Mouse (Mus musculus) embryonic stem cell, embryonic (primary cell): Measurements from ENCODE around the gene Lrrc28.
"Not testable (repeated sequence)": the region's sequence is repeated elsewhere in the genome, so short reads cannot be mapped to it uniquely, and the experiment has no call there.

Experiments
- CTCF ChIA-PET, 4 experiments: fragments of 300-600 bp in 2 of 4; fragments of 350-600 bp in 2 of 4; sonication (Branson Sonifier 250); formaldehyde crosslinking; loops; one replicate each; lab custom pipeline; 2022; ENCODE audit warnings: inconsistent platforms in 2 of 4; lab: Charles Lee
- POLR2A ChIA-PET, 4 experiments: fragments of 300-600 bp in 2 of 4; fragments of 350-600 bp in 2 of 4; sonication (Branson Sonifier 250); formaldehyde crosslinking; loops; one replicate each; lab custom pipeline; 2022; ENCODE audit warnings: antibody characterized with exemption in 4 of 4, inconsistent platforms in 1 of 4; lab: Charles Lee

Gene Lrrc28

DNA sequence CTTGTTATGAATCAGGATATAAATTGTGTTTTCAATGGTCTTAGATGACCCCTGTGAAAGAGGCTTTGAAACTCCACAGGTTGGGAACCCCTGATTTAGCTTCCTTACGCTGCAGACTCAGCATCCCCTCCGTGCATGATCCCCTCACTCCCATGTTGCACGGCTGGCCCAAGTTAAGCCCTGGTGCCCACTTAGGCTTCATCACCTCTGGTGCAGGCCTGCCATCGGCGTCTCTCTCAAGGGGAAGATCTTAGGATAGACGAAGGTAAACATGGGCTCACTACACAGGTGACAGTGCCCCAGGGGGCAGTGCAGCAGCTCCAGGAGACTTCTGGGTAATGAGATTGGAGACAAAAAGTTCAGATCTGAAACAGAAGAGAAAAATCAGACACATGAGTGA, 115.7 kb downstream of the Lrrc28 start:
- CTCF ChIA-PET = no interaction called here
- POLR2A ChIA-PET = interaction anchor here in 1 of 4 experiments (1.0 kb wide), 1 partner anchor 15 kb away, joined by 3 read pairs; no protein-coding TSS in a partner anchor

DNA sequence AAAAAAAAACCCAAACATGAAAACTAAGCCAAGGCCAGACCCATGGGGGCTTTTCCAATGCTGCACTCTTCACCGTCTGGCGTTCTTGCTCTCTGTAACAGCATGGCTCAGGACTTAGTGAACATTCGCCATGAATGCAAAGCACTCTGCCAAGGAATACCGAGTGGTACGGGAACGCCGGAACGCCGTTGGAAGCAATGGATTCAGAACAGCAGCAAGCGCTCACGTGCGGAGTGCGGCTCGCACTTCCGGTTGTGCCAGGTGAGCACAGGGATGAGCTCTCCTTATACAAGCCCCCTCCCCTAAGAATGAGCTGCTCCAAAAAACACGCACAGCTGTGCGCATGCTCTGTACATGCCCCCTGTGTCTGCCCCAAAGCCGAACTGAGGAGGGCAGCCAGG, 116.2 kb downstream of the Lrrc28 start:
- ChIA-PET POLR2A (interaction anchor here in 2 of 4 experiments (0.7 to 1.0 kb wide), 2 partner anchors 8 to 15 kb away, joined by 3 read pairs; no protein-coding TSS in a partner anchor), CTCF (no interaction called here)

DNA sequence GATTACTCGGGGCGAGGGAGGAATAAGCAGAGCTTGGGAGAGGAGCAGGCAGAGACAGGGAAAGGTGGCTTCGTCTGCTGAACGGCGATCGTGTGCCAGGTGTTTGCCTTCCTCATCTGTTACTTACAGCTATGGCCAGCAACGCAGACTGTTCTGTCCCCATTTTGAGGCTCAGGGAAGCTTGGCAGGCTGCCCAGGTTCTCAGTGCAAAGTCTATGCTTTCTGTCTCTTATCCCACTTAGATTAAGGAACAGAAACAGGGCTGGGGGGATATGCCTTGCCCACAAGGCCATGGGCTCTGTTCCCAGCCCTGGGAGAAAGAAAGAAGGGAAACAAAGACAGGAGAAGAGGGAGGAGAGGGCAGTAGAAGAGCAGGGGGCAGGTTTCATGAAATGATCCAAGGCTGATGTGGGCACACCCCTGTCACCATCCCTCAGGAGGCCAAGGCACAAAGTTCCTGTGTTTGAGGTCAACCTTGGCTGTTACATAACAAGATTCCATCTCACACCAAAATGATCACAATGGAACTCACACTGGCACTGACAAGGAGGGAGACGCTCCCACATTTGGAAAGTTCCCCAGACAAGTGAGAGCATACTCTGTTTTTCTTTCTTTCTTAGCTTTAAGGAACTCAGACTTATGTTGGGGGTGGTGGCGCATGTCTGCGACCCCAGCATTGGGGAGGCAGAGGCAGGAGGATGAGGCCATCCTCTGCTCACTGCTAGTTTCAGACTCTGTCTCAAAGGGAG, 116.8 kb downstream of the Lrrc28 start:
- CTCF ChIA-PET = no interaction called here
- POLR2A ChIA-PET = interaction anchor here in 2 of 4 experiments (0.5 to 1.0 kb wide), 3 partner anchors 9 to 382 kb away, joined by 3 read pairs; no protein-coding TSS in a partner anchor

DNA sequence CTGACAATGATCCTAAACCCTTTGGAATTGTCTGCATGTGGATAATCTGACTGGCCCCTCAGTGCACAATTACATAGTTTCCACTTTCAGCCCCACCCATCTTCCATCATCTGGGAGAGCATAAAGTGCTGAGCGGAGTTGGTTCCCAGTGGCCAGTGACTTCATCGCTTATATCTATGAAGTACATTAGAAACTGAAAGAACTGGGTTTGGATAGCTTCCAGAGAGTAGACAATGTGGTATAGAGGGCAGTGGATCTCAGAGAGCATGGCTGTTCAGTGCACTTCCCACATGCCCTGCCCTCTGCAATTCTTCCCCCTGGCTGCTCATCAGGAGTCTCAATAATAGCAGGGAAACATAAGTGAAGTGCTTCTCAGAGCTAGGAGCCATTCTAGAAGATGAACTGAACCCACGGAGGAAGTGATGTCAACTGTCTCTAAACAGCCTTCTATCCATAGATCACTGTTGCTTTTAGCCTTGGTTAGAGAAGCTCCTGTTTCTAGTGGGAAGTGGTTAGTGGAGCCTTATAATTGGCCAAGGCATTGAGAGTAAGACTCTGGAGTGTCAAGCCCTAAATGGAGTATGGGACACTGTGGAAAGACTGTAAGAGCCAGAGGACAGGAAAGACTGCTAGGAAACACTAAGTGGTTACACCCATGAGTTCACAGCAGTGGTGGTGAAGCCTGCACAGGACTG, 119.0 kb downstream of the Lrrc28 start:
- ChIA-PET POLR2A (no interaction called here), CTCF (no interaction called here)

DNA sequence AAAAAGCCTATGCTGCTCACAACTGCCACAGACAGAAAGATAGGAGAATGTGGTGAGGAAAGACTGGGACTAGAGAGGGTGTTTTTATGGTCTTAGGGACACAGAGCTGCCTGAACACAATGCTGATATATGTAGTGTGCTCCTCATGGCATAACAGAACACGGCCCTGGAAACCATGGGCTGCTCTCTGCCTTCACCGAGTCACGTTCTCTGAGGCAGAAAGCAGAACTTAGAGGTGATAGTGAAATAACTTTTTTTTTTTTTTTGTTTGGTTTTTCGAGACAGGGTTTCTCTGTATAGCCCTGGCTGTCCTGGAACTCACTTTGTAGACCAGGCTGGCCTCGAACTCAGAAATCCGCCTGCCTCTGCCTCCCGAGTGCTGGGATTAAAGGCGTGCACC, 121.0 kb downstream of the Lrrc28 start:
- CTCF ChIA-PET = interaction anchor here in 1 of 4 experiments (0.7 kb wide), 1 partner anchor 452 kb away, joined by 4 read pairs; no protein-coding TSS in a partner anchor
- POLR2A ChIA-PET = interaction anchor here in 2 of 4 experiments (0.5 to 0.8 kb wide), 4 partner anchors 16 to 693 kb away, joined by 3 read pairs; no protein-coding TSS in a partner anchor

DNA sequence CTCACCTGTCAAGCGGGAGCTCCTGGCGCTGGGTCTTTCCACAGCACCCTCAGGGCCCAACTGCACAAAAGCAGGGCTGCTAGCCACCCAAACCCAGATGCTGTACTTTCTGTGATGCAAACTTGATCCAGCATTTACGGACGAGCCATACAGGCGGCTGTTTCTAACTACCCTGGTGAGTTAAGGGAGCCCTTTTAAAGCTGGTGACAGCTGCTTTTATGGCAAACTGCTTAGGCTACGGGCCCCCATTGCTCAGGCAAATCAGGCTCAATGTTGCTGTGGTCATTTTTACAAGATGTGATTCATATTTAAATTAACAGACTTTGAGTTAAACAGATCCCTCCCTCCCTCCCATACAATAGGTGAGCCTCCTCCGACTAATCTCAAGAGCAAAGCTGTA, 121.7 kb downstream of the Lrrc28 start:
- ChIA-PET CTCF (interaction anchor here in 1 of 4 experiments (0.7 kb wide), 1 partner anchor 451 kb away, joined by 4 read pairs; no protein-coding TSS in a partner anchor), POLR2A (interaction anchor here in 2 of 4 experiments (0.6 to 0.8 kb wide), 5 partner anchors 9 to 693 kb away, joined by 3 to 4 read pairs (median 3); no protein-coding TSS in a partner anchor)

DNA sequence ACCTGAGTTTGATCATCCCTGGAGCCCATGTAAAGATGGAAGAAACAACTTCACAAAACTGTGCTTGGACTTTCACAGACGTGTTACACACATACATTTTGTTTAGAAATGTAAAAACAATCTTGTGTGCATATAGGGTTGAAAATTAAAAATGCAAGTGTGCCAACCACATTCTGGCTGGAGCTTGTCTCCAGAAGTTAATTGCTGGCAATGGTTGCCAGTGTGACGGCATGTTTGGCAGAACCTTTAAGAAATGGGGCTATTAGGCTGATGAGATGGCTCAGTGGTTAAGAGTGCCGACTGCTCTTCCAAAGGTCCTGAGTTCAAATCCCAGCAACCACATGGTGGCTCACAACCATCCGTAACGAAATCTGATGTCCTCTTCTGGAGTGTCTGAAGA, 123.3 kb downstream of the Lrrc28 start:
- POLR2A ChIA-PET, CTCF ChIA-PET: not testable (repeated sequence)

DNA sequence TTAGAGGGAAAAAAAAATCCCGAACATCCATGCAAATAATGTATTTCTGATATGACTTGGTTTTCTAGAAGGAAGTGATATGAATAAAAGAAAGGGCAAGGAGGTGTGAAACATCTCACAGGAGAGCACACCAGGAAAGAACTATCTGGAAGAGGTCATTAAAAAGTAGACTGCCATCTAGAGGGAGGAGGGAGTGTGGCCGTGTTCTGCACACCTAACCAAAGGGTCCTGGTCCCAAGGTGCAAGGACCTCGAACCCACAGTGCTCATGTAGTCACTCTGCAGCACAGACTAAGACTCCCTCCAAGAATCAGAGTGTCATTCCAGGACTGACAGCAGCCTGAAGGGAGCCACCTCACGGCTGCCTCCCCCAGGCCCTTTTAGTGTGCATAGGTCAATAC, 124.1 kb downstream of the Lrrc28 start:
- CTCF ChIA-PET = no interaction called here
- POLR2A ChIA-PET = no interaction called here

DNA sequence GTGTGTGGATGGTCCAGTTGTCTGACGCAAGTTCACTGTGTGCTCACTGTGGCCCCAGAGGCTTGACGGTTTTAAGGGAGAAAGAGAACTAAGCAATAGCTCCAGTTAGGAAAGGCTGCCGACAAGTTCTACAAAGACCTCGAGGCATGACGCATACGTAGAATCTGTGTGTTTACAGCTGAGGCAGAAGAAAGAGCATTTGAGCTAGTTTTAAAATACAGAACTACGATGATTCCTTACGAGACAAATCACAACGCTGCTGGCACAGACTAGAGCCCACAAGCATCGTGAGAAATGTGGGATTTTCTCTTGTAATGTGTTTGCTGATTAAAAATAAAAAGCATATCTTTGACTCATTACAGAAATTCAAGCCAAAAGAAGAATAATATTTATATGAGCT, 125.1 kb downstream of the Lrrc28 start:
- ChIA-PET POLR2A (interaction anchor here in 1 of 4 experiments (0.8 kb wide), 1 partner anchor 10 kb away, joined by 3 read pairs; no protein-coding TSS in a partner anchor), CTCF (no interaction called here)

DNA sequence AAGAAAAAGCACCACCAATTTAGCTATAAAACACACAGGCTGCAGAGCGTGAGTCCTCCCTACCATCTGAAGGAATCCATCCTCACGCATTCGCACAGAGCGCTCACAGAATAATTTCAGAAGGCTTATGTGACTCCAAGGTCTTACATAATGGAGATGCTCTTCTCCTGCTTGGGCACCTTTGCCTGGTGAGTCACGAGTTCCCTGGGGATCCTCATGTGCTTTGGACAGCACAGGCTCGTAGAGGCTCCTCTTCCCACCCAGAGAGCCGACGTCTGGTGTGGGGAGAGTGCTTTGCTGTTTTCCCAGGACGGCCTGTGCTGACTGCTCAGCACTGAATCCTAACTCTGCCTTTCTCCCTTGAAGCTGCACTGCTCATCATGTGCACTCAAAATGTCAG, 129.4 kb downstream of the Lrrc28 start:
- ChIA-PET CTCF (interaction anchor here in 1 of 4 experiments (0.6 kb wide), 1 partner anchor 98 kb away, joined by 5 read pairs; no protein-coding TSS in a partner anchor), POLR2A (no interaction called here)

DNA sequence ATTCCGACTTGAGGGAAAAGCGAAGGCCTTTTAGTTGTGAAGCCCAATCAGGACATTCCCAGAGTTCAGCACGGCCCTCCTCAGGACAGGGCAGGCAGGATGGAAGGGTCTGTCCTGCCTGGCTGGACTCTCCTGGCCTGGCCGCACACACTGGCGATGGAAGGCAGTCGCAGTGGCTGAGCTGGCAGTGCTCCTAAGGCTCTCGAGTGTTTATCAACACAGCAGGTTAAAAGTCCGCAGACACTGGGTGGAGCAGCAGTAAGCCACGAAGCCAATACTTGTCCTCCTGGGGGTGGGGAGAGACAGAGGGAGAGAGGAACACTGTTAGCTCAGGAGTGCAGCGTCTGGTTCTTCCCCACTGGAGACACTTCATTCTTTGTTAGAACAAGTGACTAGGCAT, 130.2 kb downstream of the Lrrc28 start:
- ChIA-PET POLR2A (interaction anchor here in 1 of 4 experiments (0.7 kb wide), 1 partner anchor 8 kb away, joined by 4 read pairs; no protein-coding TSS in a partner anchor), CTCF (no interaction called here)

DNA sequence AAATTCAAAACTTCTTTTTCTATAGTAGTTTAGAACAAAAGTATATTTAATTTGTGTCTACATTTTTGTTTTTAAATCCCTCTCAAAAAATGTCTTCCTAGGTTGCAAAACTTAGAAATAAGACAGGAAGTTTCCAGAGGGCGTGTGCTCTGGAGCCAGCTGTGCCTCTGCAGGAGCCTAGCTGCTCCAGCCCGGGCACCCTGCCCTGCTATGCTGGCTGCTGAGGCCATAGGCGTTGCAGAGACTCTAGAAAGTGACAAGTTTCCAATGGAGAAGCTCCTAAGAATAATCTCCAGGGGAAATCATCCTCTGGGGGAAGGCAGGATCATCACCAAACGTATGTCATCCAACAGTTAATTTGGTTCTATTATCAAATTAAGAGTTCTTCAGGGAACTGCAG, 130.7 kb downstream of the Lrrc28 start:
- CTCF ChIA-PET = no interaction called here
- POLR2A ChIA-PET = interaction anchor here in 1 of 4 experiments (0.7 kb wide), 2 partner anchors 9 to 15 kb away, joined by 3 to 4 read pairs; no protein-coding TSS in a partner anchor

DNA sequence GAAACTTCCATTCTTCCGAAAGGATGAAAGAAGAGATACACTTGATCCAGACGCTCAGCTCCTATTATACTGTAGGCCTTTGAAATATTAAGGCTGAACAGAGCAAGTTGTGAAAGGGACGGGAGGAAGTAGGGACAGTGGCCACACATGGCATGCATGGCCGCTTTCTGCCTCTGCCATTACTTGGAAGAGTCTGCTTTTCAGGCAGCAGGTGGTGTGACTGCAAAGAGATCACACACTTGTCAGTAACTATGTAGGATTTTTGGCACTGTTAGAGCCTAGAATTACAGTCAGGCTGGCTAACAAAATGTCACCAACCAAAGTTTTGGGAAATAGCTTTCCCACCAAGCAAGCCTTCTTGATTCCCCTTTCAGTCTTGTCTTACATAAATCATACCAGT, 131.4 kb downstream of the Lrrc28 start:
- ChIA-PET CTCF (no interaction called here), POLR2A (interaction anchor here in 1 of 4 experiments (0.5 kb wide), 1 partner anchor 30 kb away, joined by 3 read pairs; no protein-coding TSS in a partner anchor)

DNA sequence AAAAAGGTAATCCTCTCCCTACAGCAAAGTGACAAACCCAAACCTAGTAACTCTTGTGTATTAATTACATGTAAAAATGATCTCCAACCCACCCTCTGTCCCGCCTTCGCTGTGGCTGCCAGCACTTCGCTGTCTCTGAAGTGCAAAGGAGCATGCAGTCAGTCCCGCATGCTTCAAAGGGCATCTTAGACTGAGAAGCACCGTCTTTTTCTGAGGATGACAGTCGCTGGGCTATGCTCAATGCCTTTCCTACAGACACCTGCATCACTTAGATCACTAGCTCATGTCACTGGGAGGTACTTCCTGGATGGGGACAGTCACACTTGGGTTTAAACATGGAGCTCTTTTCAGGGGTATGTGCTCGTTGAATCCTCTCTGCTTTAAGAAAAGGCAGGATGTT, 133.5 kb downstream of the Lrrc28 start:
- ChIA-PET POLR2A (interaction anchor here in 1 of 4 experiments (0.6 to 2.4 kb wide), 2 partner anchors 23 to 285 kb away, joined by 3 to 6 read pairs; no protein-coding TSS in a partner anchor), CTCF (no interaction called here)

DNA sequence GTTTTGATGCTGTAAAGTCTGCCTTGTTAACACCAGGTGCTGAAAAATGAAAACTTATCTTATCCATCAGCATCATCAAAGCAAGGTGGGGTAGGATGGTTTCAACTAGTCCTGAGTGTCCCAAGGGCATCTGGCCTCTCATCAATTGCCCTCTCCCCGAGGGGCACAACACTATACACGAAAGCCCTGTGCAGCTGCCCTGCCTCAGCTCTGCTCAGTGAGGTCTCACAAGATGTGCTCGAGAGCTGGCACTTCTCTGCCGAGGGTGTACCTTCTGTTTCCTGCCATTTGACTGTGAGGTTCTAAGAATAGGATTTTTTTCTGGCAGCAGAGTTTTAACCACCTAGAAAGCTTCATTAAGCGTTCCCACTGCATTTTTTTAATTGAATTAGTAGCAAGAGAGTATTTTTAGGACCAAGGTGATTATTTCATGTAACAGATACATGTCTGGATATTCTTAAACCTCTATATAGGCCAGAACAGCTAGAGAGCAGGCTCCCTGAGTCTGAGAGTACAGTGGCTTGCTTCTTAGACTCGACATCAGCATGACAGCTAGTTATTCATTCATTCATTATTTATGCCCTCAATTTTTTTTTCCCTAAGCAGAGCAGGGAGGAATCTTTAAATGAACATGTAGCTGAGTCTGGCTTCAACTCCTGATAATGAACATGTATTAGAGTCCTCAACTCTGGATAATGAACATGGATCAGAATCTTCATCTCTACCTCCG, 141.6 kb downstream of the Lrrc28 start:
- ChIA-PET POLR2A (no interaction called here), CTCF (no interaction called here)

DNA sequence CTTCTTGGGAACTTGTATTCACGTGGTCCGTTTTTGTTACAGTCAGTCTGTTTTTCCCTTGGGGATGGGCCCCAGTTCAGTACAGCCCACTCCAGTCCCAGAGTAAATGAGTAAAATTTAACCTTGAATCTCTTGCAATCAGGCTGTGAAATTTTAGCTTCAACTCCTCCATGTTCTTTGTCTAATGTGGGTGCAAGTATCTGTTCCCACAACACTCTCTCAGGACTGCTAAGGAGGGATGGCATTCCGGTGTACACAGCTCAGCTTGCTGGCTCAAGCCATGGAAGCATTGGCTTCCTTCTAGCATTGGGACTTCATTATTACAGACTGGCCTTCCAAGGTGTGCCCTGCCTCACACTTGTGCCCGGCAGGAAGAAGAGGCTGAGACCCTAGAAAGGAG, 142.4 kb downstream of the Lrrc28 start:
- CTCF ChIA-PET = interaction anchor here in 1 of 4 experiments (0.6 kb wide), 1 partner anchor 149 kb away, joined by 6 read pairs; no protein-coding TSS in a partner anchor
- POLR2A ChIA-PET = no interaction called here

DNA sequence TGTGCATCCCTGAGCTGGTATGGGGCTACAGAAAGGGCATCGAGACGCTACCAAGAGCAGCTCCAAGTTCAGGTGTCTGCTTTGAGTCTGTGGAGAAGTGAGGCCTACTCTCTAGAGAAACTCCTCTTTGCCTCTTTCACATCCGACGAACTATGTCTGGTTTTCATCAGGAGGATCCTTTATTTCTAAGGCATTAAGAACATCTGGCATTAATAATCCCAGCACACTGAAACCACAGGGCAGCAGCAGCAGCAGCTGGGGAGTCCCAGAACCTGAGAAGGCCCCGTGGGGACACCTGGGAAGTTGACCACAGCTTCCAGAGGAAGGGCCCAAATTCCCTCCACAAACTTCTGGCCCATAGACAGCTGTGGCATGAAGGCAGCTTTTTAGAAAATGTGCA, 144.2 kb downstream of the Lrrc28 start:
- POLR2A ChIA-PET = no interaction called here
- CTCF ChIA-PET = no interaction called here

DNA sequence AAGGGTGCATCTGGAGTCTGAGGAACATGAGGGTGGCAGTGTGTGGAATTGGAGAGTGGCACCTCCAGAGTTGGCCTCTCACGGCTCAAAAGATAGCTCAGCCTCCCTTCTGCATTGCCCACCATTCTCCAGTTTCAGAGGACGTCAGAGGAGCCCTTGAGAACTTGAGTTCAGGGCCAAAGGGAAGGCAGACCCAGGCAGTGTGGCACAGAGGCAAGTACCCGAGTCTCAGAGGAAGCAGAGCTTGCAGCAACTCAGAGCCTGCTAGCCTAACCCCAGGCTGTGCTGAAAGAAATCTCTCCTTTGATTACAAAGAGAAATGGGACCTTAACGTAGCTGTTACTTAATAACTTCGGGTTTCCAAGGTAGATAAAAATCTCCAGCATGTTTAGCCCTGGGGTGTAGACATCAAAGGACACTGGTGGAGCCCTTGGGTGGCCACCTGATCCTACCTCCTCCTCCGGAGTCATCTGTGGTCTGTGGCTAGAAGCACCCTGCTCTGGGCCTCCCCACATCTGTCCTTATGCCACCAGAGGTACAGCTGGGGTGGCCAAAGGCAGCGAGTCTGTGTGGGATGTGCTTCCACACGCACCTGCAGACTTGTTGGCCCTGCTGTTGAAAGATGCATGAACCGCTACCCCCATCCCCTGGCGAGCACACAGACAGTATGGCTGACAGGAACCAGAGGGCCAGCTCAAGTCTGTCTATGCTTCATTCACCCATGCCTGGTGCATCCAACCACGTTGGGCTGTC, 144.8 kb downstream of the Lrrc28 start:
- CTCF ChIA-PET = no interaction called here

More for the DNA sequence above, 144.8 kb downstream of the Lrrc28 start:
- POLR2A ChIA-PET = no interaction called here
